Mouse (Mus musculus) cerebral cortex, adult 2 months (tissue): ENCODE results near the gene Lrig1.

ENCODE experiments used
- WGBS: fragments of 180-500 bp; shearing (Covaris S2); methylation state at CpG from one replicate; pipeline ENCODE4 v1.1.7; 2018; 5-methylcytosine and 5-hydroxymethylcytosine counted together

Gene Lrig1

DNA sequence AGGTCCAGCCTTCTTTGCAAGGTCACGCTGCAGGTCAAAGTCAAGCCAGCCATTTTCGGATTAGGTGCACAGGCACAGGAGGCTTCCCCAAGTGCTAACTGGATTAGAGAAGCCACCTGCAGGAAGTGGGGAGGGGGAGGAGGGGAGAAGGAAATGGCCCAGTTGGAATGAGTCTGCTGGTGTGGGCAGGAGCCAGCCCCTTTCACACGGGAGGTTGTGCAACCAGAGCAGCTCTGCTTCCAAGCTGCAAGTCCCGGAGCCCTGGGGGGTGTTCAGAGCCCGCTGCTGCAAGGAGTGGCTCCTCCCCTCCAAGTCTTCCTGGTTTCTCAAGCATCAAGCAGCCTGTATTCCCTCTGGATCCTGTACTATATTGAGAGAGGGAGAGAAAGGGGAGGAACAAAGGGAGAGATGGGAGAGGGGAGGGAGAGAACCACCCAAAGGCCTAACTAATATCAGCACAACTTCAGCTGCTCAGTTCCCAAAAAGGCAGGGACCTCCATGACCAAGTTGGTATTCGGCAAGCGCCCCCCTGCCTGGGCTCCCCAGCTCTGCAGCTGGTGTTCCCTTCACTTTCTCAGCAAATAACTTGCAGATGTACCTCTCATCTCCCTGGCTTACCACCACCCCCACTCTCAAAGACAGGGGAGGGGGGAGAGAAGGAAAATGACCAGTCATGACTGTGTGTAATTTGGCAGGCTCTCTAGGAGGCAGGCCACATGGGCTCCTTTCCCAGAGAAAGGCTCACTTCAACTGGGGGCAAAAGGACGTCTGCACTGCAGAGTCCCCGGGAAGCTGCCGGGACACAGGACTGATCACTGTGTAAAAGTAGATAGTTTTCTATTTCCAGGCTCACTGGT lies 52.2 kb downstream of the Lrig1 start:
- WGBS = 33% methylated on average over 10 of the region's 10 CpGs

DNA sequence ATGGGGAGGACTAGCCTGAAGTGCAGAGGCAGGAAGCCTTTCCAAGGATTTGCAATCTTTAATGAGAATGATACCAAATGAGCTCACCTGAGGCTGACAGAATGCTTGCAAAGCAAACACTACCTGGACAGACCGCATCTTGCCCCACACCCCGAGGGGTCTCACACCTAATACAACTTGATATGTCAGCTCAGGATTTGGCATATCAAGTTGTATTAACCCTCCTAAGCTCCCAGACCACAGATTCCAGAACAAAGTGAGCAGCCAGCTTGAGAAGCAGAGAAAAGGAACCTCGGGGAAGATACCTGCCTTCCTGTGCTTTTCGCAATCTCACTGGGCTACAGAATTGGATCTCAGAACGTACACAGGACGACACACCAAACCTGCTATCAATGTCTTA lies 53.1 kb downstream of the Lrig1 start:
- 80% methylated on average over 6 of the region's 6 CpGs for WGBS

DNA sequence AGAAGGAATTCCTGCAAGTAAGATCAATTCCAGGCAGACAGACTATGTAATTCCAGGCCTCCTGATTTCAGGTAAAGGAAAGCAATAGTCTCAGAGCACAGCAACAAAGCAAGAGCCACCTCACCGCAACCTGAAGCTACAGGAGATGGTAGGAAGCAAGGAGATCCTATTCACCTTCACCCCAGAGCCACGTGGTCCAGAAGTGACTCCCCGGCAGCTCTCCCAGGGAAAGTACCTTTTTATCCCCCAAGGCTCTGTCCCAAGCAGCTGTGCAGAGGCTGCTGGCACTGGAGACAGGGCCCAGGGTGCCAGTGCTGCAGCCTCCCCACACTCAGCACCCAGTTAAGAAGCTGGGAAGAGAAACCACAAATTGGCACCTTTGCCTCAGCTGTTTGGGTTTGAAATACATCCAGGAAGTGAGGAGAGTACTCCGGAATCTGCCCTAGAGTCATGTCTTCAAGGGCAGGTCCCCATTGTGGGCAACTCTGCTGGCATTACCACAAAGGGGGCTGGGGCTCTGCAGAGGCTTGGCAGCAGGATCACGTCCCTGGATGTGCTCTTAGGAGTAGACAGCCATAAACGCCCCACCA lies 53.6 kb downstream of the Lrig1 start:
- WGBS = 63% methylated on average over 6 of the region's 6 CpGs

DNA sequence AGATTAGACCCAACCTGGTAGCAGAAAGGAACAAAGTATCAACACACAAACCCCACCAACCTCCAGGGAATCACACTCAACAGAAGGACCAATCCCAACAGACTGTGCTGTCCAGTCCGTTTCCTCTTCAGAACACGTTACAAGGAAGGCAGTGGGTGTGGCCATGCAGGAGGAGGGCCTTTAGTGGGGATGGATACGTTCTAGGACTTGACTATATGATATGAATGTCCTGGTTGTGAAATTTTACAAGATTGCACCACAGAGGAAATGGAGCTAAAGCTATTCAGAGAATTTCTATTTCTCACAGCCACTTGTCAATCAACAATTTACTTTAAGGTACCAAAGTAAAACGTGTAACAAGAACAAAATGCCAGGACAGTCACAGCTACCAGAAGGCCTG lies 54.2 kb downstream of the Lrig1 start:
- 60% methylated on average over 4 of the region's 4 CpGs for WGBS

DNA sequence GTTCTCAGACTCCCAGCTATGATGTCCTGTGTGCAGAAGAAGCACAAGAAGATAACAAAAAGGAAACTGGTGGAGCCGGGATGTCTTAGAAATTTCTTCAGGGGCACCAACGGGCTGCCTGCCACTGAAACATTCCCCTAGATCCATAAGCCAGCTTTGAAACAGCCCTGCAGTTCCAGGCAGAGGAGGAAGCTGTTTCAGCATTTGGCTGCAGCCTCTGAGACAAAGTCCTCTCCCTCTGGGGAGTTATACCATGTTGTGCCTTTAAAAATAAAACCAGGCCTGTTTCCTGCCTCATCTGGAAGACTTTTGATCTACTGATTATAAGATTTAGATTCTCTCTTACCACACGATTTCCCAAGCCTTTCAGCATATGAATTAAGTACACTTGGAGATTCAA lies 55.3 kb downstream of the Lrig1 start:
- 29% methylated on average over 3 of the region's 3 CpGs for WGBS

DNA sequence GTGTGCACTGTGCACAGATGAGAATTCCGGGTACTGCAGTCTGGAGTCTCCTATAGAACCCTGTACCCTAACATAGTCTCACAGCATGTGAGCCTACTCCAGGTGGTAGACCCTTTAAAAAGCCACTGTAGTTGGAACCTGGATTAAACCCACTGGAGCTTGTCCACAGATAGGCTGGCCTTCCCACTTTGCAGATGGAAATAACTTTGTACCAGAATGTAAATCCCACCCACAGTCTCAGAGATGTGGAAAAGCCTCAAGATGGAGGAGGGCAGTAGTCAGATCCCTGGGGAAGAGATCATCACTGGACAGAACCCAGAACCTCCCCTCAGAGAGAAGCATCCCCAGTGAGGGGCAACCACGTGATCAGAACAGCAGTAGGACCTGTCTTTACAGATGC lies 56.0 kb downstream of the Lrig1 start:
- WGBS = 49% methylated on average over 2 of the region's 2 CpGs

DNA sequence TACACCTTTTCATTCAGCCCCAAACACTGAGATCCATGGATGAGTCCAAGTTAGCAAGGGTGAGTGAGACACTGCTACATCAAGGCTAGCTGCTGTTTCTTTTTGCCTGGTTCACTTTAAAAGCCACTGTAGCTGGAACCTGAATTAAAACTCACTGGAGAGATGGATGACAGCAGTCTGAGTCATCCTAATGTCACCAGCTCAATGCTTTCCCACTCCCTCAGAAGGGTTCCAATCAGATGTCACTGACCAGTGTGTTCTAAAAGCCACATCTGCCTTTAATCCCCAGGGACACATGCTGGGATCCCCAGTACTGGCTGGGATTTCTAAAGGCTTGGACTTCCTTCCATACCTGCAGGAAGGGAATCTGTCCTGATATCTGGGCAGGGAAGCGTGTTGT lies 57.9 kb downstream of the Lrig1 start:
- 89% methylated on average over 1 of the region's 1 CpGs for WGBS

DNA sequence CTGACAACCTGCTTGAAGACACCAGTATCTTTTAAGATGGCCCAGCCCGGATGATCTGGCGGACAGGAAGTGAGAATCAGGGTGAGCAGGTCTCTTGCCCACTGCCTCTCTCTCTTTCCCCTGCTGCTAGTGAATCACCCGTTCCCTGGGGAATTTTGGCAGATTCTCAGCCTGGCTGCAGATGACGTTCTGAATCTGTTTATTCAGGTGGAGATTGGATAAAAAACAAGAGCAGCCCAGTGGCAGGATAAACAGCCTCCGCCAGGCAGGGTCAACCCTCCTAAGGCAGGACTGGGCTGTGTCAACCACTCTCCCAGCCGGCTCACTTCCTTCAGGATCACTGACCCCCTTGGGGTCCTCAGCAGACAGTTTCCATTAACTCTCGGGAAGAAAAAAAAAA lies 59.7 kb downstream of the Lrig1 start:
- WGBS = 45% methylated on average over 7 of the region's 7 CpGs

DNA sequence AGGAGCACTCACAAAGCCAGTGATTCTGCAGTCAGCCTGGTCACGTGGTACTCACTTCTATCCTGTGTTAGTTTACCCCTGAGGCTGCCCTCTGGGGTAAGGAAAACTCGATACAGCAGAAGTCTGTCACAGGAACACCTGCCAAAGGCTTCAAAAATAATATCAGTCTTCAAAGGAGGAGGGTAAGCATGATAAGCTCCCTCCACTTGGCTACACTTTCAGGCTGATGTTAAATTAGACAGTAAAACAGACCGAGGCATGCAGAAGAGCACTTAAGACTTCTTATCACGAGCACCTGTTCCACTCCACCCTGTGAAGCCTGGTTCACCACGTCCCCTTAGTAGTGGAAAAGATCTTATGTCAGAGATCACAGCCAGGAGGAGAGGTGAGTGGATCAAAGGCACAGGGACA lies 62.9 kb downstream of the Lrig1 start:
- 76% methylated on average over 5 of the region's 5 CpGs for WGBS

DNA sequence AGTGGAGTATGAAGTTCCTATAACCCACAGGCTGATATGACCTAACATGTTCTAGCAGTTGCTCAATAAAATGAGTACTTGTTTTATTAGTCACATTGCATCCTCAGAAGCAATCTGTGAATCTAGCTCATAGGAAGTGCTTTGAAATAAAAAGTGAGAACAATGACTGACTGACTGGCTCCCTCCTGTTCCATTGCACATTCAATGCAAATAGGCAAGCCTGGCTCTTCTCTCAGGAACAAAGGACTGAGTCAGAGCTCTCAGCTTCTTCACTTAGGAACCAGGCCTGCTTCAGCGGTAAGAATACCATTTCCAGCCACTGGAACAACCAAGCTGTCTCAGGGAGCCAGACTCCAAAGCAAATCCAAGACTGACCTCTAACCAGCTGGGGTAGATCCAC lies 64.6 kb downstream of the Lrig1 start:
- 35% methylated on average over 1 of the region's 1 CpGs for WGBS

DNA sequence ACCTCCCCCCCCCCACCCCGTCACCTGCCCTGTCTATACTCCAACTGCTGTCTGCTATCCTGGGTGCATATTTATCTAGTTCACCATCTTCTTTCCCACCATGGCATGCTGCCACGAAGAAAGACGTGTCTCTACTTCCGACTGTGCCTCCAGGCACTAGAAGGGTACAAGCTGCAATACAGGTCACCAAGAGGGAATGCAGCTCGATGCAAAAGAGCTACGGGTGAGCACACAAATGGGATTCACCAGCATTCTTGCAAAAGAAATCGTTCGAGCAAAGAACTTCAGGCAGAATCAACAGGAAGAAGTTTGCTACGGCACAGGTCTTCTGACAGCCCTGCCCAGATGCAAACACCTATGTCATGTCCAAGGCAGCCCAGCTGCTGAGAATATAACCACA lies 65.2 kb downstream of the Lrig1 start:
- WGBS = 62% methylated on average over 9 of the region's 9 CpGs

DNA sequence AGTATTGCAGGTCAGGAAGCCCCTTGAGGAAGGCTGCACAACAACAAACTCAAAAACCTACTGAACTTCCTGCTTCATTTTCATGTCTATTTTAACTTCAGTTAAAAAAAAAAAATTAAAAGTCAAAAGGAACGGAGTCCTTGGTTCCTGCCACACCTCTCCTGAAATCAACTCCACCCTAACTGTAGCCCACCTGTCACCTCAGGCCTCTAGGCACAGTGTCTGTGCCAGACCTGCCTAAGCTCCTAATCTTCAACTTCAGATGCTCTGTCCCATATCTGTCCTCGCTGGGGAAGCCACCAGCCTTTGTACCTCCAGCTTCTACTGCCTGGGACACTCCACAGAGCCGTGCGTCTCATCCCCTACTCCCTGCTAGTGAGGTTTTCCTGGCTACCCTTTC lies 65.7 kb downstream of the Lrig1 start:
- 57% methylated on average over 4 of the region's 4 CpGs for WGBS

DNA sequence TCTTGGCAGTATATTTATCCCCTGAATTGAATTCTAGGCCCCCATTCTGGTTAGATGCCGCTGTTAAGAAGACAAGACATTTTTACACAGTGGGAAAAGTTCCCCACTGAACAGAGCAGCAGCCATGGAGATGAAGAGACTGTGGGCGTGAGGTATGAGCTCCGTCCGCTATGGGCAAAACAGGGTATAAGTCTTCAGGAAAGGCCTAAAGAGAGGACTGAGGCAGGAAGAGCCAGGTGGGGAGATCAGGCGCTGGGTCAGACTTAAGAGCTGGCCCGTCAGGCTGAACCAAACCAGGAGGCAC lies 68.2 kb downstream of the Lrig1 start:
- WGBS = 74% methylated on average over 6 of the region's 6 CpGs

DNA sequence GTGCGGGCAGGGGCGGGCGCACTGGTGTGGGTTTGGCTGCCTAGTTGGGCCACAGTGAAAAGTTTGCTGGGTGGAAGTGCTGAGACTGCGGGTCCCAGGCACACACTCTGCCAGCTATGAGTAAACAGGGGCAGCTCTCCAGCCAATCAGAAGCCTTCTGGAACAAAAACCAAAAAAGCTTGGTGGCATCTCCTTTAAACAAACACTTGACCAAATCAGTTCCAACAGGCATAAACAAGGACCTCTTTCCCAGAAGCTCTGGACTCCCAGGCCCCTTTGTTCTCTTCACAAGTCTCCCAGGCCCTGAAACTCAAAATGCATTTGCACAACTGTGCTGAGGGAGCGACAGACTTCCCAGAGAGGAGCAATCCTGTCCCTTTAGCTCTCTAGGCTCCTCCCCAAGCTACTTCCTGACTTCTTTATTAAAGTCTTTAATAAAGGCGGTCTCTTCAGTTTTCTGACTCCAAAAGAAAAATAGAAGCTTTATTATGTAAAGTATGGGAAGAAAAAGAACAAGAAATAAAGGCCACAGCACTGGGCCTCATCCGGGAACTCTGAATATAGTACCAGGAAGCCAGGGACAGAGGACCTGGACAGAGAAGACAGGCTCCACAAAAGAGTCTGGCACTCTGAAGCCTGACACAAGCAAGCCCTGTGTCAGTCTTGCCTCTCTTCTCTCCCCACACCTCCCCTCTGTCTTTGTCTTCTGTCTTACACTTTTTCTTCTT lies 68.7 kb downstream of the Lrig1 start:
- WGBS = 66% methylated on average over 7 of the region's 7 CpGs

DNA sequence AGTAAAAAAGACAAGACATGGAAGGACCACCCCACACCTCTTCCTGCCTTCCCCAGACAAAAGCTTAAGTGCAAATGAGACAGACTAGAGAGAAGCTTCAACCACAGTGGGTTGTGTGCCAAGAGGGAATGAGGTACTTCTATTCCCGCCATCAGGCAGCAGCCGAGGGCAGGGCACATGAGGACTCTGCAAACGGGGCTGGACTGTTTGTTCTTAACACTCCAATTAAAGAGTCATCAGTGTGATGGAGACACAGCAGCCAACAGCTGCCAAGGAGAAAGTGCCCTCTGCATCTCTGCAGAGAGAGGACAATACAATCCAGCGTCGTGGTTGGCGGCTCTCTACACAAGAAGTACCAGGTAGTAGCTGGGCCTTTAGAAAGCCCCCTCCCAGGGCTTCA lies 71.2 kb downstream of the Lrig1 start:
- WGBS = 81% methylated on average over 6 of the region's 6 CpGs

DNA sequence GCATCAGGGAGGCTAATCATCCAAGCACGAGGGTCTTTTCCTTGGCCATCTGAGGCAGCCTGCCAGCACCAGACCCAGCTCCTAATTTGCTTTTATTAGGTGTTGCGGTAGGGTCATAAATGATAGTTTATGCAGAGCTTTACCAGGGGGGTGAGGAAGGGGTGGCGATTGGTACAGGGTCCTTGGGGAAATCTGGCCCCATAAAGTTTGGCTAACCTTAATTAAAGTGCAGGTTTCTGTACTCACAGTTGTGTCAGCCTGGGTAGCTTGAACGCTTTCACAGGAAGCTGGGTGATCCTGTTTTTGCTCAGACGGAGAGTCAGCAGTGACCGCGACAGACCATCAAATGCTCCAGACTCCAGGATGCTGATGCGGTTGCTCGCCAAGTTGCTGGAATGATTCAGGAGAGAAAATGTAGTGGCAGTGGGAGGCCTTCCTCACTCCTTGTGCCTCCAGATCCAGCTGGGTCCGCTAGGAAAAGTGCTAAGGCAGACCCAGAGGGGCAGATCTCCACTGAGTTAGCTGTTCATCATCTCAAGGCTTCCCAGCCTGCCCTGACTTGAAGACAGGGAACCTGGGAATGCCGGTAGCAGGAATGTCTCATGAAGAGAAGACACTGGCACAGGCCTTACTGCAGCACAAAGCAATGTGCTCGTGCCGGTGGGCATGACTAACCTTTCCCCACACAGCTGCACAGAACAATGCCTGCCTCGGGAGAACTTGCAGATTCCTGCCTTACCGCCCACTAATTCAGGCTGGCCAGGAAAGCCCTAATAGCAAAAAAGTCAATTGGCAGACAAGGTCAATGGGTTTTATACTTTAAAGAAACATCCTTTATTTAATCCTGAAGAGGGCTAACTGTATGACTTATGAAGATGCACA lies 72.0 kb downstream of the Lrig1 start:
- 61% methylated on average over 15 of the region's 15 CpGs for WGBS

DNA sequence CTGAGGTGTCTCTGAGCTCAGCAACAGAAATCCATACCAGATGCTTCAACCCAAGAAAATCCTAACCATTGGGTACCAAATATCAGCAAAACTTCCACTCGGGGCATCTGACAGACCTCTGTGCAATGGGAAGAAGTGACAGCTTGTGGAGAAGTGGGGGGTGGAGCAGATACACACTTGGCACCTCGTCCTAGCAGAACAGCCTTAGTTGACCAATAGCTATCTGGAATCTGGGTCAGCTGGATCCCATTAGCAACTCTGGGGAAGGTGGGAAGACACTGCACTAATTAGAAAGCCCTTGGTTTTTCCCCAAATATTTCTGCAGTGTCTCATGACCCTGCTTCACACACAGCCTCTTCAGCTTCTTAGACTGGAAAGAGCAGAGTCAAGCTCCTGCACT lies 73.2 kb downstream of the Lrig1 start:
- 57% methylated on average over 2 of the region's 2 CpGs for WGBS

DNA sequence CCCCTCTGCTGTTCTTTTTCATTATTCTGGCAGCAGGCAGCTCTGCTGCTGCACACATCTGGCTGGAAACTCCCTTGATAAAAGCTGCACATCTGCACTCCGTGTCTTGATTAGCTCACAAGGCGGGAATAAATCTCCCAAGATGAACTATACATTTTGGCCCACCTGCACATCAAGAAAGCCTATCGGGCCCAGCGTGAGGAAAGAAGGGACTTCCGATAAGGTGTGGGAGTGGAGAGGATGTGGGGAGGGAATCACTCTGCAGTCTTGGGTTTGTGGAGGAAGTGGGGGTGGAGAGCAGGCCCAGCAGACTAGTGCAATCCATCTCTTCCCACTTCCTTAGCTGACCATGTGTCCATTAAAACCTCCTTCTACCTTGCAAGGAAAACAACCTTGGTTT lies 74.1 kb downstream of the Lrig1 start:
- 74% methylated on average over 5 of the region's 5 CpGs for WGBS

DNA sequence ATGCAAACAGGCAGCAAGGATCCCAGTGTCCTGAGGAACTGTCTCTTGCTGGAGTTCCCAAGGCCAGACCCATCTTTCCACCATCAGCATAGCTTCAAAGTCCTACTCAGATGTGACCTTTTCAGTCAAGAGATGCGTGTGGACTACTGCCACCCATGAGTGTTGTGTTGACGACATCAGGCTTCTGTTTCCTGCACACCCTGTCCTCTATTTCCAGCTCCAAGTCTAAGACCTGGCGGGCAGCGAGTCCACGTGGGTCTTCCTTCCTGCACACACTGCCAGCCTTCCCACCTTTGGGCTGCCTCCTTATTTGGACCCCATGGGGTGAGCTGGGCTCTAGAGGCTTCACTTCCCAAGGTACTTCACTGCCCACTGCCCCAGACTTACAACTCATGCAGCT lies 75.4 kb downstream of the Lrig1 start:
- 85% methylated on average over 5 of the region's 5 CpGs for WGBS

DNA sequence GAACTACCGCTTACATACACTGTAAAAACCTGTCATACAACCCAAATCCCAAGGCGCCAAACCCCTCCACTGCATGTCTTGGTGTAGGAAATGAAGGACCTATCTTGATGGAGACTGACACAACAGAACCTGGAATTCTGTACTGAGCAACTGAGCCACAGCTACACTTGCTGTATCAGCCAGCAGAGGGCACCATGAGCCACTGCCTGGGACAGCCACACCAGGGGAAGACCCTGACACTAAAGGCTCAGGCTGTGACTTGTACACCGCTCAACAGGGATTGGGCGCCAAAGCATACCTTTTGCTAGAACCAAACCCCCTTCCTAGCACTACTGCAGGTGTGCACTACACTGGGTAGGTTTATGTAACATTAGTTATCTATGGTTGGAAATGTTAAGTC lies 77.0 kb downstream of the Lrig1 start:
- WGBS = 81% methylated on average over 4 of the region's 4 CpGs

DNA sequence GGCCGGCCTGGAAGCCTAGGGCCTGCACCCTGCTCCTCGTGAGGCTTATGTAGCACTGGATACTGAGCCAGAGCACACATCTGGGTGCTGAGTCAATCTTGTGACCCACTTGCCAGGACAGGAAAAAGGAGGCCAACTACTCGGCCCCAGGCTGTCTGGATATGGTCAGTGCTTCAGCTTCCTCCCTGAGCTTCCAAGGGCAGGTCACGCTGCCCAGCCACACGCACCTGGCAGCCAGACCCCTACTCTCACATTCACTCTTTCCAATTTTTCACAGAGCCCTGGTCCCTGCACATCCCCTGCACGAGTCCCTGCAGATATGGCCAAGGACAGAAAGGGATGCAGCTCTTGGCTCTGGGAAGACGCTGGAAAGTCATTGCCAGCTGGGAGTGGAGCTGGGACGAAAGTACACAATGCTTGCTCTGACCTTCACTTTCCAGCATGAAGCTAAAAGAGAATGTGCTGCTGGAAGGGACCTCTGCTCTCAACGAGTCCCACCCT lies 79.1 kb downstream of the Lrig1 start:
- 73% methylated on average over 9 of the region's 9 CpGs for WGBS

DNA sequence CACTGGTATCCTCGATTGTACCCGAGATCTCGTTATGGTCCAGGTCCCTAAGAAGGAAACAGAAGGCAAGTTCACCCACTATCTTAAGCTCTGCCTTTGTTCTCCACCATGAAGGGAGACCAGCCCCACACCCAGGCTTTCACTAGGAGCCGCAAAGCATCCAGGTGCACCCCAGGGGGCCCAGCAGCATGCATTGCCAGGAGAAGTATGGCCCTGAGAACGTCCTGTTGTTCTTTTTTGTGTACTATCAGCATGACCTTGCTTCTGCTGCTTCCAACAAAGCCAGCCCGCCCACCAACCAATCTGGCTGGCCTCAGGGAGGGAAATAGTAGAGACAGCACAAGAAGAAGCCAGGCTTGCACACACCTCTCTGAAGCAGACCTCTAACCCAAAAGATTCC lies 79.7 kb downstream of the Lrig1 start:
- 74% methylated on average over 6 of the region's 6 CpGs for whole genome bisulfite sequencing
